Mouse (Mus musculus): ENCODE data around the gene Stk17b.

DNA sequence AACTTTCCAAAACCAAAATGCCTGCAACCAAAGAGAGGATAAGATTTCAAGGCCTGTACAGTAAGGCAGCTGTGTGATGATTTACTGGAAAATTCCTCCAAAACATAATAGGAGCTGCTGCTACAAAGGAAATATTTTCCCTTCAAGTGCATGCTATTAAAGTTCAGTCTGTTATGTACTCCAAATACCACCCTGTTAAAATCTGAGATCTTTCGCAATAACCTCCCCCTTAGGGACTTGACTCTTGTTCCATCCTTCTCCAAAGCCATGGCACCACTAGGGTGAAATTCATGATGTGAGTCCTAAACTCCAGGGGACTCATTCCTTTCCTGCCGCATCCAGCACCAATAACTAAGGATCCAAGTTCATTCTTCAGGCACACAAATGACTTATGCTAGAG lies 58.1 kb downstream of the Stk17b start:
- TF ChIP-seq CTCF (IDR thresholded peaks at IDR 0.05; ENCODE audit: control insufficient read depth, insufficient read depth, low read length): no peak
- TF ChIP-seq POLR2A (IDR thresholded peaks at IDR 0.05; ENCODE audit: borderline replicate concordance, control insufficient read depth, low read depth, low read length): no peak
